Mouse (Mus musculus) MEL-GATA-1-ER (cell line): ENCODE results near the gene Rpl27.
"Not testable (repeated sequence)": the region's sequence is repeated elsewhere in the genome, so short reads cannot be mapped to it uniquely, and the experiment has no call there.

Experiments
- DNase-seq: peaks from one replicate; pipeline ENCODE4 v3.0.0-alpha.2; 2012; ENCODE audit warnings: low read depth; ENCODE audit errors: extremely low read depth

The Rpl27 gene

DNA sequence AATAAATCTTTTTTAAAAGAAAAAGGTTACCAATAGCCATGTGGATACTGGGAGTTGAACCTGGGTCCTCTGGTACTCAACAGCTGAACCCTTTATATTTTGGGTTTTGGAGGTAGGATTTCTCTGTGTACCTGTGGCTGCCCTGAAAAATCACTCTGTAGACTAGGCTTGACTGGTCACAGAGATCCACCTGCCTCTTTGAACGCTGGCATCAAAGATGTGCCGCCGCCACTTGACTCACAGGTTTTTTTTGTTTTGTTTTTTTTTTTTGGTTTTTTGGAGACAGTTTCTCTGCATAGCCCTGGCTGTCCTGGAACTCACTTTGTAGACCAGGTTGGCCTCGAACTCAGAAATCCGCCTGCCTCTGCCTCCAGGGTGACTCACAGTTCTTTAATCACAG lies 5.7 kb downstream of the Rpl27 start:
- no peak for DNase-seq

DNA sequence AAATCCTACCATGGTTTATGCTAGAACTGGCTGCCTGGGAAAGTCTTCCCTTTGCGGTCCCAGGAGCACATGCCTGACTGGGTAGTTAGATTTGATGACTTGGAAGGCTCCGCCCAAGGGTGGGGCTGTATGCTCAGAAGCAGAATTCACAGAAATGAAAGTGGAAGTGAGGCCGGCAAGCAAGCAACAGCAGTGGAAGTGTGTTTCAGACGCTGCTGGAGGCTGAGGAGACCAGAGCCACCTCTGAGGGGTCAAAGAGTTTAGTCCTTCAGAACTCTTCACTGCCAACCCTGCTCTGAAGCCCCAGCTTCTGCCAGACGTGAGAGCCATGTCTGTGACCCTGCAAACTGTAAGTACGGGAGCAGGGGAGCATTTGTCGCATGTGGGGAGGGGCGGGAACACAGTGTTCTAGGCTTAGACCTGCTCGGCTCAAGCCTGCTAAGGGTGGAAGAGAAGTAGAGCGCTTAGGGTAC lies 6.2 kb downstream of the Rpl27 start, which contains the start of gene Ifi35:
Gene Ifi35 (plus strand): TSS at position 134 of the 473 bp plus-strand sequence.
- peak; percentile 95 for DNase-seq

DNA sequence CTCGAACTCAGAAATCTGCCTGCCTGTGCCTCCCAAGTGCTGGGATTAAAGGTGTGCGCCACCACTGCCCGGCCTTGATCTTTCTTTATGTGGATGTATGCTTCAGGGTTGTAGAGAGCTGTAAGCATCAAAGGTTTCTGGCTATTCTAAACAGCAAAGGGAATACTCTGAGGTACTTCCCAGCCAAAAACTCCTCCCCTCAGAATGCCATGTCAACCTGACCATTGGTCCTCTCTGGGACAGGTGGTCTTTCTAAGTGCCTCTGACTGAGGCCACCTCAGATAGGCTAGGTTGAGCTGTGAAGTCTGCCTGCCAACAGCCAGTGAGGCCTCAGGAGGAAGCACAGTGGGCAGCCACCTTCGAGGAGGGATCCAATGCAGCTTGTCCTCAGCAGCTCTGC lies 6.8 kb downstream of the Rpl27 start:
- DNase-seq = no peak

DNA sequence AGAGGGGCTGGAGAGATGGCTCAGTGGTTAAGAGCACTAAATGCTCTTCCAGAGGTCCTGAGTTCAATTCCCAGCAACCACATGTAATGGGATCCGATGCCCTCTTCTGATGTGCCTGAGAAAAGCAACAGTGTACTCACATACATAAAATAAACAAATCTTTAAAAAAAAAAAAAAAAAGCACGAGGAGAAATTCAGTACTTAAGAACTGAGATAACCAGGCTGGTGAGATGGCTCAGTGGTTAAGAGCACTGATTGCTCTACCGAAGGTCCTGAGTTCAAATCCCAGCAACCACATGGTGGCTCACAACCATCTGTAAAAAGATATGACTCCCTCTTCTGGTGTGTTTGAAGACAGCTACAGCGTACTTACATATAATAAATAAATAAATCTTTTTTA lies 7.5 kb downstream of the Rpl27 start:
- DNase-seq = not testable (repeated sequence)

GRCm38 (mm10) chr11:101450394-101450793 lies 8.3 kb downstream of the Rpl27 start:
- DNase-seq = no peak

DNA sequence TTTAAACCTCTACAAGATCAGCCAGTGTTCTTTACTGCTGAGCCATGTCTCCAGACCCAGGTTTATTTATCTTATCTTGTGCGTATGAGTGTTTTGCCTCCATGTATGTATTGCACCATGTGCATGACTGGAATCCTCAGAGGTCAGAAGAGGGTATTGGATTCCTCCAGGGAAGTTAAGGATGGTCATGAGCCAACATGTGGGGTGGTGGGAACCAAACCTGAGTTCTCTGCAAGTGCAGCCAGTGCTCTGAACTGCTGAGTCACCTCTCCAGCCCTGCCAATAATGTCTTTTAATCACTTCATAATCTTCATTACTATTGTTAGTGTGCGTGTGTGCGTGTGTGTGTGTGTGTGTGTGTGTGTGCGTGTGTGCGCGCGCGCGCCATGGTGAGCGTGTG lies 9.4 kb downstream of the Rpl27 start:
- no peak for DNase-seq

GRCm38 (mm10) chr11:101452093-101452774 lies 10.1 kb downstream of the Rpl27 start:
- DNase-seq = no peak

DNA sequence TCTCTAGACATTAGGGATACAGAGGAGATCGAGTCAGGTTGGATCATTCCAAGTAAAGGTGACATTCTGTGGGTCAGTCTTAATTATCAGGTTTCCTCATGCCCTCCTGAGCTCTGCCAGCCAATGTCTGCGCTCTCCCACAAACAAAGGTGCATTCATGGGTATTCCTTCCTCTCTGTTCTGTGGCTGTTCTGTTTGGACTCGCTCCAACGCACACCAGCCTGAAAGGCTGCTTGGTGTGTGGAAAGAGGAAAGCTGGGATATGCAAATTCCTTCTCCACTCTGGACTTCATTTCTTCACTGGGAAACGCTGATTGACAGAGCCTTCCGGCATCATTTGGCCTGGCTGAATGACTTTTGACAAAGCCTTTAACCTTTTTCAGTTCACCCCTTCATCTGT lies 12.6 kb downstream of the Rpl27 start:
- no peak for DNase-seq

GRCm38 (mm10) chr11:101455627-101456026 lies 13.5 kb downstream of the Rpl27 start:
- DNase-seq = no peak

GRCm38 (mm10) chr11:101457631-101458030 lies 15.5 kb downstream of the Rpl27 start:
- no peak for DNase-seq

DNA sequence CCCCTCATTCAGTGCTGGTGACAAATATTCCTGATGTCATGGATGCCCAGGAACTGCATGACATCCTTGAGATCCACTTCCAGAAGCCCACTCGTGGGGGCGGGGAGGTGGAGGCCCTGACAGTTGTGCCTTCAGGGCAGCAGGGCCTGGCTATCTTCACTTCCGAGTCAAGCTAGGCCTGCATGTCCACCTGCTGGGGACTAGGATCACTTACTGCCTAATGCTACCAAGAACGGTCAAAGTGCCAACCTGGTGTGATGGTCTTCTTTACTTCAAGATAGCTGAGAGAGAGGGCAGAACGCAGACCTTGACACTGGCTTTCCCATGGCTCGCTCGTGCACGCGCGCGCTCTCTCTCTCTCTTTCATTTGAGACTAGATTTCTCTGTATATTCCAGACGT lies 16.1 kb downstream of the Rpl27 start:
- no peak for DNase-seq

DNA sequence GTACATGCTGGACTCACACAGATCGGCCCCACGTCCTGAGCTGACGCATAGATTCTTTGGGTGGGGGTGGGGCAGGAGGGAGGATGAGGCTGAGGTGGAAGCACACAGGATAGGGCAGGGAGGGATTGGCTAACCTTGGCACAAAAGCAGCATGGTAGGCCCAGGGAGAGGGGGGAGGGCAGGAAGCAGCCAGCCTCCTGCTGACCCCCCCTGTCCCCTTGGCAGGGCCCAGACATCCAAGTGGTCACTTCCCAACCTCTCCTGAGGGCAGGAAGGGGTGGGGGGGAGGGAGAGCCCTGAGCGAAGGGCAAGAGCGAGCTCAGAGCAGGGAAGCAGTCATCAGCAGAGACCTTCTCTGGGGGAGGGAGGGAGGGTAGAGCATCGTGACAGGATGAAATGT lies 17.6 kb downstream of the Rpl27 start:
- no peak for DNase-seq

- DNase-seq = no peak
Observed at GRCm38 (mm10) chr11:101460321-101460720, 18.2 kb downstream of the Rpl27 start.

DNA sequence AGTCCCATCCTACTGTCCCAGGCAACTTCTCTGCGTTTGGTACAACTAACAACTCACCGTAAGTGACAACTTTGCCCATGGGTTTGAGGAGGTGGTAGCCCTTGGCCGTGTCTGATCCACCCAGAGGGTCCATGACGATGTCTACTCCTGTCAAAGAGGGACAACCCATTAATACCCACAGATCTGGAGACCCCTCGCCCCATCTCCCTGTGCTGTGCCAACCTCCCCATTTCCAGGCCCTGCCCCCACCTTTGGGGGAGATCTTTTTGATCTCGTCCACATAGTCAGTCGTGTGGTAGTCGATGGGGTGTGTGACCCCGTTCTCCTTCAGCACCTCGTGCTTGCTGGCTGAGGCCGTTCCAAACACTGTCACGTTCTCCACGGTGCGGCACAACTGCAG lies 20.0 kb downstream of the Rpl27 start:
- DNase-seq = no peak

- DNase-seq = no peak
Observed at GRCm38 (mm10) chr11:101462583-101463440, 20.7 kb downstream of the Rpl27 start.

- DNase-seq = no peak
Observed at GRCm38 (mm10) chr11:101464211-101465100, 22.4 kb downstream of the Rpl27 start, which contains the start of gene Rnd2. Gene Rnd2 (plus strand): TSS chr11:101464999.

- no peak for DNase-seq
Observed at GRCm38 (mm10) chr11:101465101-101465868, 23.2 kb downstream of the Rpl27 start.

- no peak for DNase-seq
Observed at GRCm38 (mm10) chr11:101465869-101466551, 23.9 kb downstream of the Rpl27 start, which contains the start of gene Vat1. Gene Vat1 (minus strand): TSS chr11:101466230.

DNA sequence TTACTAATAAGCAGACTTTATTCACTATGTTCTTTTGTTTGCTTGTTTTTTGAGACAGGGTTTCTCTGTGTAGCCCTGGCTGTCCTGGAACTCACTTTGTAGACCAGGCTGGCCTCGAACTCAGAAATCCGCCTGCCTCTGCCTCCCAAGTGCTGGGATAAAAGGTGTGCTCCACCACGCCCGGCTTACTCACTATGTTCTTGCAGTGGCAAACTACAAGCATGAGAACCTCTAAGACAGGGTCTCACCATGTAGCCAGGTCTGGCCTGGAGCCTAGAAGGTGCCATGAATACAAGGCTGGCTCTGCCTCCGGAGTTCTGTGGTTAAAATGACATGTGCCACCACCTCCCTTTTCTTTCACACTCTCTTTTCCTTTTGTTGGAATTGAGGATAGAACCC lies 24.5 kb downstream of the Rpl27 start:
- DNase-seq = not testable (repeated sequence)
